Mouse (Mus musculus): ENCODE measurements around the gene Dis3l2.

Gene Dis3l2

DNA sequence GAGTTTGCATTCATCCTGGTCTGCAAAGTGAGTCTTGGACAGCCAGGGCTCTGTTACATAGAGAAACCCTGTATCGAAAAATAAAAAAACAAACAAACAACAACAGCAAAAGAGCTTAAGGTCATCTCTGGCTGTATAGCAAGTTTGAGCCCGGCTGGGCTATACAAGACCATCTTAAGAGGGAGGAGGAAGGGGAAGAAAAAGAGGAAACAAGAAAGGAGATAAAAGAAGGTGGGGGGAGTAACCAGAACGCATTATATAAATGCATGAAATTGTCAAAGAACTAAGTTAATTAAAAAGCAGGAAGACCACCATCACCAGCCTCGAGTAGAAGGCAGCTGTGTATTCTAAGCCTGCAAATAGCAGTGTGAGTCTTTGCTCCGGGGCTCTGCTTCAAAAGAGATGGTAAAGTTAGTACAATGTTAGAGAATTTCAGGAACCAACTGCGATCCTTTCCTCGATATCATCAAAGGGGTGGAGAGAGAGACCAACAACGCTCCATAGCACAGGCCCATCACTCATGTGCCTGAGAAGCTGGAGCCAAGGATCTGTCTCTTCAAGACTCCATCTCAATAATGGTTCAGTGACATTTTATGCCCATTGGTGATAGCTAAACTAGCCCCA lies 355.5 kb downstream of the Dis3l2 start:
- no peak for DNase-seq (ENCODE audit: low read depth in 2 of 2, low spot score in 2 of 2)

DNA sequence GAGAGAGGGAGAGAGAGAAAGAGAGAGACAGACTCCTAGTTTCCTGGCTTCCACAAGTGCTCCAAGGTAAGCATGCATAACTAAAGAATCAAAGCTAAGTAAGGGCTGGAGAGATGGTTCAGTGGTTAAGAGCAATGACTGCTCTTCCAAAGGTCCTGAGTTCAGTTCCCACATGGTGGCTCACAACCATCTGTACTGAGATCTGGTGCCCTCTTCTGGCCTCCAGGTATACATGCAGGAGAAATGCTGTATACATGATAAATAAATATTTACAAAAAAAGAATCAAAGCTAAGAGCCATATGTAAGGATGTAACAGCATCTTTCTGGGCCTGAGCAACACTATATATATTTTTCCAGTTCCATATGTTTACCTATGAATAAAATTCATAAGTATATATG lies 357.3 kb downstream of the Dis3l2 start:
- no peak for DNase-seq (ENCODE audit: low read depth in 2 of 2, low spot score in 2 of 2)

DNA sequence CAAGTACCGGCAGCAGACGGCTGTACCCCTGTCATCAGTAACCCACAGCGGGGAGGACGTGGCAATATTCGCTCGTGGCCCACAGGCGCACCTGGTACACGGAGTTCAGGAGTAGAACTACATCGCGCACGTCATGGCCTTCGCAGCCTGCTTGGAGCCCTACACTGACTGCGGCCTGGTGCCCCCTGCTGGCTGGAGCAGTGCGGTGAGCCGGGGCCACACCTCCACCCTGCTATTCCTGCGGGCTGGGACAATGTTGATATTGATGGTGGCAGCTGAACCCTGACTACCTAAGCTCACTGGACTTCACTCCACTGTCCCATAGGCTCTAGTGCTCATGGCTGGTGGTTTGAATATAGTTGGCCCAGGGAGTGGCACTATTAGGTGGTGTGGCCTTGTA lies 367.1 kb downstream of the Dis3l2 start:
- DNase-seq (ENCODE audit: low read depth in 2 of 2, low spot score in 2 of 2), result no peak

- DNase-seq (ENCODE audit: low read depth in 2 of 2, low spot score in 2 of 2), result no peak
Measured at GRCm38 (mm10) chr1:87073776-87074175, 370.2 kb downstream of the Dis3l2 start.

- no peak for DNase-seq (ENCODE audit: low read depth in 2 of 2, low spot score in 2 of 2)
Measured at GRCm38 (mm10) chr1:87086196-87086595, 382.6 kb downstream of the Dis3l2 start.

DNA sequence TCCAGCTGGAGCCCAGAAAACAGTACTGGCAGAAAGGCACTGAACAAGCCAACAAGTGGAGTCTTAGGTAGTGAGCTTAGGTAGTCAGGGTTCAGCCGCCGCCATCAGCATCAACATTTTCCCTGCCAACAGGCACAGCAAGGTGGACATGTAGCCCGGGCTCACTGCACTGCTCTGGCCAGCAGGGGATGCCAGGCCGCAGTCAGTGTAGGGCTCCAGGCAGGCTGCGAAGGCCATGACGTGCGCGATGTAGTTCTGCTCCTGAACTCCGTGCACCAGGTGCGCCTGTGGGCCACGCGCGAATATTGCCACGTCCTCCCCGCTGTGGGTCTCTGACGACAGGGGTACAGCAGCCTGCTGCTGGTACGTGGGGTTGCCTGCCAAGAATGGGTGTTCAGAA lies 383.4 kb downstream of the Dis3l2 start:
- DNase-seq (ENCODE audit: low read depth in 2 of 2, low spot score in 2 of 2), result no peak

DNA sequence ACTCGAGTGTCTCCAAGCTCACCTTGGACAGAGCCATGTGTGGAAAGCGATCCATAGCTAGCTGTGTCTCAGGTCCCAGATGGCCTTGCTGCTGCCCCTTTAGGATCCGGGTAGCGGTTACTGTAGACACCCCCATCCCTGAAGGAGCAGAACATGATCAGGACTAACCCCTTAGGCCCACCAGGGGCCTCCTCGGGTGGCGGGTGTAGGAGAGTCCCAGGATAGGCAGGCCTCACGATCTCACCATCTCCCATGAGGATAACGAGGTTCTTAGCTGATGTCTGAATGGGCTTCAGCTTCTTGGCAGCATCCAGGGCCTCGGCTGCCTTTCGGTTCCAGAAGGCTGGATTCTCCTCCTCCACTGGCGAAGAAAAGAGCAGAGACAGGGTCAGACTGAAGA lies 385.6 kb downstream of the Dis3l2 start:
- DNase-seq (ENCODE audit: low read depth in 2 of 2, low spot score in 2 of 2), result no peak

GRCm38 (mm10) chr1:87089828-87090227 lies 386.2 kb downstream of the Dis3l2 start, which contains the start of gene Alppl2:
Gene Alppl2 (minus strand): TSS chr1:87089928.
- no peak for DNase-seq (ENCODE audit: low read depth in 2 of 2, low spot score in 2 of 2)

DNA sequence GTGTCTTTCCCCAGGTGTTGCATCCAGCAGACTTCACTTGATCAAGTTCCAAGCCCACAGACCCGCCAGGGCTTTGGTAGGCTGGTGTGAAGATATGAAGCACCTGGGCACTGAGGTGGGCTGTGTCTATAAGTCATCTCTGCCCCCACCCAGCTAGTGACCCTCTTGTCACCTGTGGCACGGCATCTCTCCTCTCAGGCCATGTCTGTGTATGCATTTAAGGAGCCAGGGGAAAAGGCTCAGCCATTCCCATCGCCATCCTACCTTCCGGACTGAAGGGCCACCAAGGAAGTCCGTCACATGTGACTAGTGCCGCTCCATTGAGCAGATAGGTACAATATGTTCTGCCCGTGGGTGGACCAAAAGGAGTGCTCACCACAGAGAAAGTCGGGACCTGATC lies 392.0 kb downstream of the Dis3l2 start:
- no peak for DNase-seq (ENCODE audit: low read depth in 2 of 2, low spot score in 2 of 2)

GRCm38 (mm10) chr1:87098358-87098975 lies 394.9 kb downstream of the Dis3l2 start:
- DNase-seq (ENCODE audit: low read depth in 2 of 2, low spot score in 2 of 2), result peak in 1 of 2 experiments; percentile 18
